Mouse (Mus musculus): ENCODE measurements around the gene Cyb5r3. TPM values are rescaled to one million over a fixed set of nuclear protein-coding genes. Genes with fewer than 3 reads are reported as not detected.

Gene Cyb5r3
- 116 and 118 TPM in 2 replicates for polyA plus RNA-seq (2015; fragmentation: Nextera tagmentation; extraction: Ambion mirVana)

GRCm38 (mm10) chr15:83172492-83173429 lies at the start of gene Cyb5r3:
Gene Cyb5r3, minus strand, starts transcription at chr15:83172592.
- H3K4me1 ChIP-seq = peaks cover 29% of the 10 kb centered on the region
- peak within 1 kb of the TSS; percentile 91 for H3K9ac ChIP-seq
- WGBS = 36% methylated on average over 28 of the region's 28 CpGs
- no peaks in the 10 kb centered on the region for H3K36me3 ChIP-seq
- peak within 1 kb of the TSS; percentile 86 for H3K4me2 ChIP-seq
- H3K27me3 ChIP-seq = no peaks in the 10 kb centered on the region
- no peaks in the 10 kb centered on the region for H3K9me3 ChIP-seq
- ATAC-seq (ENCODE audit: insufficient number of reproducible peaks, insufficient read depth, low FRiP score, low TSS enrichment, low read depth) = peak; percentile 52
- H3K4me3 ChIP-seq = peak within 1 kb of the TSS; percentile 94
- H3K27ac ChIP-seq = peak within 1 kb of the TSS; percentile 90

DNA sequence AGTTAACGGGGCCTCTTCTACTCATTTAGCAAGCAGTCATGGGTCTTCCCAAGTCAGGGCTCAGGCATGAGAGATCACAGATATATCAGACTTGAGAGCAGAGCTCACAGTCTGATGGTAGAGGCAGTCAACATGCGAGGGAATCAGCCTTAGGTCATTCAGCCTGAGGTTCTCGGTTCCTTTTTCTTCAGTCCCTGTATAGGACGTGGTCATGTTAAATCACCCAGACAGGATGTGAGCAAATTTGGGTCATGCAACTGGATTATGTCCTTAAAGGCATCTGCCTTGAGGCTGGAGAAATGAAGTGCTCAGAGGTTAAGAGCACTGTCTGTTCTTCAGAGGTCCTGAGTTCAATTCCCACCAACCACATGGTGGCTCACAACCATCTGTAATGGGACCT lies 49.3 kb upstream of the Cyb5r3 start:
- H3K4me1 ChIP-seq = peaks cover 28% of the 10 kb centered on the region
- no peak overlapping the region for H3K4me2 ChIP-seq
- H3K36me3 ChIP-seq = no peaks in the 10 kb centered on the region
- H3K27me3 ChIP-seq = no peaks in the 10 kb centered on the region
- H3K4me3 ChIP-seq = no peak overlapping the region
- H3K27ac ChIP-seq = no peak overlapping the region
- 84% methylated on average over 4 of the region's 4 CpGs for WGBS
- no peak for ATAC-seq (ENCODE audit: insufficient number of reproducible peaks, insufficient read depth, low FRiP score, low TSS enrichment, low read depth)
- H3K9ac ChIP-seq = no peak overlapping the region
- 0 out of 2 replicates have a peak, but pooled peaks cover 3% of the 10 kb centered on the region for H3K9me3 ChIP-seq

GRCm38 (mm10) chr15:83220368-83221013 lies 48.1 kb upstream of the Cyb5r3 start:
- Histone ChIP-seq H3K9me3 (0 out of 2 replicates have a peak, but pooled peaks cover 3% of the 10 kb centered on the region), H3K27me3 (no peaks in the 10 kb centered on the region), H3K4me2 (no peak overlapping the region), H3K27ac (no peak overlapping the region), H3K4me3 (no peak overlapping the region), H3K36me3 (no peaks in the 10 kb centered on the region), H3K4me1 (peaks cover 36% of the 10 kb centered on the region), H3K9ac (no peak overlapping the region)
- 48% methylated on average over 9 of the region's 9 CpGs for WGBS
- no peak for ATAC-seq (ENCODE audit: insufficient number of reproducible peaks, insufficient read depth, low FRiP score, low TSS enrichment, low read depth)

DNA sequence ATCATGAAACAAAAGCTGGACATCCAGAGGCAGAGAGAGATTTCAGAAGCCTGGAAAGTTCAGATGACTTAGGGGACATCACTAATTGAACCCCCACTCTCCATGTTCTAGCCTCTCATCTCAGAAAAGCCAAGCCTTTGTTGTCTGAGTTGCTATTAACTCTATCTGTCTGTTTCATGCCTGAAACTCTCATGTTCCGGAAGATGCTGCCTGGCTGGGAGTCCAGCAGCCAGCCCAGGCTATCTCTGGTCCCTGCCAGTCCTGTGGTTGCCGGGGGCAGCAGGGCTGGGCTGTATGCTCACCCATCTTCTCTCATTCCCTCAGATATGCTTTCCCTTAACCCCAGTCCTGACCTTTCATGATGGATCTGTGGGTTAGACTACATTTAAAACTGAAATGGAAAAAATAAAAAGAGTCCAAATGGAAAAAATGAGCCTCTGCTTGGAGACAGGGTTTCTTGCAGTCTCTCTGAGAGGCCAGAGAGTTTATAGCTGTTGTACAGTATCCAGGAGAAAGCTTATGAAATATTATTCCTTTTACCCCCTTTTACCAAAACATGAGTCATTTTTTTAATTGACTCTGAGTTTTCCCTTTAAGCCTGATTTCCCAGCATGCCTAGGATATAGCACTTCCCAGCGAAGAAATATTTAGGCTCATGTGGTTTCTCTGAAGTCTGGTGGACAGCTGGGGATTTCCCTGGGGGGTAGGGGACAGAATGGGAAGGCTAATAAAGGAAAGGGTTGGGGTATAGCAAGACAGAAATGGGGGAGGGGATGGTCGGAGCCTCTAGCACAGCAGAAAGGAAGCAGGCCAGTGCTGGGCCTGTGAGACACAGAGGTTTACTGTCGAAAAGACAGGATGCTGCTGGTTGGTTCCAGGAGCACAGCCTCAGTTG lies 43.2 kb upstream of the Cyb5r3 start:
- H3K4me3 ChIP-seq = no peak overlapping the region
- peak overlapping the region; percentile 52; the same call in 1 of the 2 replicates for H3K9ac ChIP-seq
- 0 out of 2 replicates have a peak, but pooled peaks have one; percentile 74 for ATAC-seq (ENCODE audit: insufficient number of reproducible peaks, insufficient read depth, low FRiP score, low TSS enrichment, low read depth)
- WGBS = 18% methylated on average over 5 of the region's 5 CpGs
- H3K4me2 ChIP-seq = peak overlapping the region; percentile 16; the same call in 1 of the 2 replicates
- H3K27me3 ChIP-seq = no peaks in the 10 kb centered on the region
- H3K36me3 ChIP-seq = no peaks in the 10 kb centered on the region
- H3K4me1 ChIP-seq = peaks cover 12% of the 10 kb centered on the region
- H3K9me3 ChIP-seq = 0 out of 2 replicates have a peak, but pooled peaks cover 3% of the 10 kb centered on the region
- peak overlapping the region; percentile 91 for H3K27ac ChIP-seq

- H3K9ac ChIP-seq = peak overlapping the region; percentile 58
- peaks cover 24% of the 10 kb centered on the region for H3K4me1 ChIP-seq
- no peaks in the 10 kb centered on the region for H3K36me3 ChIP-seq
- peak overlapping the region; percentile 66 for H3K4me2 ChIP-seq
- no peaks in the 10 kb centered on the region for H3K27me3 ChIP-seq
- 0 out of 2 replicates have a peak overlapping the region, but pooled peaks have one; percentile 57 for H3K27ac ChIP-seq
- ATAC-seq (ENCODE audit: insufficient number of reproducible peaks, insufficient read depth, low FRiP score, low TSS enrichment, low read depth) = no peak
- WGBS = 13% methylated on average over 11 of the region's 11 CpGs
- H3K9me3 ChIP-seq = no peaks in the 10 kb centered on the region
- peak overlapping the region; percentile 39 for H3K4me3 ChIP-seq
These were observed 37.8 kb upstream of the Cyb5r3 start for GRCm38 (mm10) chr15:83210229-83210628.

DNA sequence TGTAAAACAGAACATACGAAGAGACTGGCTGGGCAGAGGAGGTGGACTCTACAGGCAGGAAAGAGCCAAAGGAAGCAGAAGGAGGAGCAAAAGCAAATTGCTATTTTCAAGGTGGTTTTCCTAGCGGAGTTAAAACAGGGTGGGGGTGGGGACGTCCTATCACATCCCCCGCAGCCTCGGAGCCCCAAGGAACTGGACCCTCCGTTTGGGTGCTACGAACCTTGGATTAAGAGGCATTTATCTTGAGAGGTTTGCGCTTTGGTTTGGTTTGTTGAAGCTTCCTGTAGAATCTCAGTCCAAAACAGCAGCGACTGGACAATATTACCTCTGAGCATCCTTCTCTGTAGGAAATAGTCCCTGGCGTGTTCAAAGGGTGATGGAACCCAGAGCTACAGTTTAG lies 37.3 kb upstream of the Cyb5r3 start:
- peak overlapping the region; percentile 58 for H3K9ac ChIP-seq
- WGBS = 14% methylated on average over 10 of the region's 10 CpGs
- H3K4me3 ChIP-seq = peak overlapping the region; percentile 39
- no peak for ATAC-seq (ENCODE audit: insufficient number of reproducible peaks, insufficient read depth, low FRiP score, low TSS enrichment, low read depth)
- no peaks in the 10 kb centered on the region for H3K9me3 ChIP-seq
- H3K36me3 ChIP-seq = no peaks in the 10 kb centered on the region
- H3K27ac ChIP-seq = peak overlapping the region; percentile 57; the same call in 1 of the 2 replicates
- H3K4me1 ChIP-seq = peaks cover 22% of the 10 kb centered on the region
- H3K4me2 ChIP-seq = peak overlapping the region; percentile 66
- no peaks in the 10 kb centered on the region for H3K27me3 ChIP-seq

- peaks cover 22% of the 10 kb centered on the region for H3K4me1 ChIP-seq
- H3K27ac ChIP-seq = peak overlapping the region; percentile 57; the same call in 1 of the 2 replicates
- peak overlapping the region; percentile 58 for H3K9ac ChIP-seq
- H3K4me3 ChIP-seq = peak overlapping the region; percentile 39
- no peak for ATAC-seq (ENCODE audit: insufficient number of reproducible peaks, insufficient read depth, low FRiP score, low TSS enrichment, low read depth)
- 36% methylated on average over 4 of the region's 4 CpGs for WGBS
- H3K36me3 ChIP-seq = no peaks in the 10 kb centered on the region
- H3K27me3 ChIP-seq = no peaks in the 10 kb centered on the region
- peak overlapping the region; percentile 66 for H3K4me2 ChIP-seq
- no peaks in the 10 kb centered on the region for H3K9me3 ChIP-seq
These were observed 36.8 kb upstream of the Cyb5r3 start for GRCm38 (mm10) chr15:83209092-83209695.

- H3K4me2 ChIP-seq = peak overlapping the region; percentile 28; the same call in 1 of the 2 replicates
- H3K4me1 ChIP-seq = peaks cover 16% of the 10 kb centered on the region
- 37% methylated on average over 10 of the region's 10 CpGs for WGBS
- H3K36me3 ChIP-seq = no peaks in the 10 kb centered on the region
- no peaks in the 10 kb centered on the region for H3K27me3 ChIP-seq
- no peaks in the 10 kb centered on the region for H3K9me3 ChIP-seq
- H3K4me3 ChIP-seq = no peak overlapping the region
- H3K9ac ChIP-seq = no peak overlapping the region
- ATAC-seq (ENCODE audit: insufficient number of reproducible peaks, insufficient read depth, low FRiP score, low TSS enrichment, low read depth) = no peak
- no peak overlapping the region for H3K27ac ChIP-seq
These were observed 32.5 kb upstream of the Cyb5r3 start for GRCm38 (mm10) chr15:83204731-83205451.

DNA sequence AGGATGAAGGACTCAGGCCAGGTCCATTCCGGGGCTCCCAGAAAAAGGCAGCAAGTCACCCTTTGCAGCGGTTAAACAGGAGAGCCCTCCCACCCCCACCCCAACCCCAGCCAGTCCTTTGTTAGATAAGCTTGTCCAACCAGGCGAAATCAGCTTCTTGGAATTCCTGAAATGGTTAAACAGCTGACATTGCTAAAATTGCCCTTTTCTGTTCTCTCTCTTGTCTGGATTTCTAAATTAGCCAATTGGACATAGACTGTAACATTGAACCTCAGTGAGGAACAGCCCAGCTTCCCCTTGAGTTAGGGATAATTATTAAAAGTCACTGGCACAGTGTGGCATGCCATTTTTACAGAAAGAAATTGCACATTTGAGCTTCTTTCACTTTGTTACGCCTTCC lies 30.0 kb upstream of the Cyb5r3 start:
- H3K27me3 ChIP-seq = no peaks in the 10 kb centered on the region
- no peak overlapping the region for H3K9ac ChIP-seq
- no peak overlapping the region for H3K27ac ChIP-seq
- peaks cover 3% of the 10 kb centered on the region; the same call in 1 of the 2 replicates for H3K4me1 ChIP-seq
- WGBS = 58% methylated on average over 4 of the region's 4 CpGs
- H3K9me3 ChIP-seq = no peaks in the 10 kb centered on the region
- H3K4me2 ChIP-seq = no peak overlapping the region
- H3K36me3 ChIP-seq = no peaks in the 10 kb centered on the region
- ATAC-seq (ENCODE audit: insufficient number of reproducible peaks, insufficient read depth, low FRiP score, low TSS enrichment, low read depth) = no peak
- no peak overlapping the region for H3K4me3 ChIP-seq

DNA sequence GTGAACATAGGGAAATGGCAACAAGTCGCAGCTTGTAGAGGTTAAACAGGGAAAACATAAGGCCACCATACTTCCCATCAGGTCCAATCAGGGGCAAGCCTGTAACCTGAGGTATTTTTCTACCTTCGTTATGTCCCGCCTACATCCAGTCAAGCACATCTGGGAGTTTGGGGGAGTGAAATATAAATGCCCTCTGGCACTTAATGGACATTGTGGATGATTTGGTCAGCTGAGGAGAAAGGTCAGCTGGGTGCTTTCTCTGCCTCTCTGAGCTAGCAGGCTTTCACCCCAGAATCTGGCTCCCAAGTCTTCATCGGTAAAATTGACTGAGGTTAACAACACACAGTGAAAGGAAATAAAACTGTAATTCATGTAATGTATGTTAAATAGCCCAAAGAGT lies 21.0 kb upstream of the Cyb5r3 start:
- Histone ChIP-seq H3K27ac (no peak overlapping the region), H3K9ac (no peak overlapping the region), H3K4me3 (no peak overlapping the region), H3K27me3 (no peaks in the 10 kb centered on the region), H3K9me3 (no peaks in the 10 kb centered on the region), H3K4me2 (no peak overlapping the region), H3K36me3 (no peaks in the 10 kb centered on the region), H3K4me1 (no peaks in the 10 kb centered on the region)
- WGBS = 89% methylated on average over 4 of the region's 4 CpGs
- ATAC-seq (ENCODE audit: insufficient number of reproducible peaks, insufficient read depth, low FRiP score, low TSS enrichment, low read depth) = no peak

Data from embryonic facial prominence, embryonic 13.5 days (tissue).